Mouse (Mus musculus) cortical plate, adult 2 months (tissue): ENCODE results near the gene 6430548M08Rik.

ENCODE experiments used
- CTCF ChIP-seq: fragments of 200-500 bp; IDR thresholded peaks from 2 replicates; pipeline ENCODE4 v1.5.1; 2011; ENCODE audit warnings: mild to moderate bottlenecking, control low read depth, low read length; ENCODE audit not compliant: insufficient read depth; ENCODE audit errors: extremely low read depth
- POLR2A ChIP-seq: fragments of 200-500 bp; IDR thresholded peaks from 2 replicates; pipeline ENCODE4 v1.6.1; 2011; ENCODE audit warnings: mild to moderate bottlenecking, low read length, control low read depth; ENCODE audit not compliant: insufficient read depth; ENCODE audit errors: extremely low read depth

GRCm38 (mm10) chr8:120124261-120124660, 10.3 kb downstream of the 6430548M08Rik start:
- TF ChIP-seq POLR2A (no peak), CTCF (no peak)
